Mouse (Mus musculus): ENCODE results near the gene Siah3. TPM values are rescaled to one million over a fixed set of nuclear protein-coding genes. Genes with fewer than 3 reads are reported as not detected.

Siah3 gene
- polyA plus RNA-seq, 1 experiment from 2014 or later = 5.5 TPM

GRCm38 (mm10) chr14:75457221-75457600 is 1.4 kb downstream of the Siah3 start:
- H3K36me3 ChIP-seq (ENCODE audit: control insufficient read depth, insufficient read depth, low read length) = no peaks in the 10 kb centered on the region
- H3K9me3 ChIP-seq (ENCODE audit: control insufficient read depth, low read length) = no peaks in the 10 kb centered on the region
- H3K4me1 ChIP-seq (replicated peaks; ENCODE audit: control insufficient read depth, insufficient read depth, low read length) = peaks cover 16% of the 10 kb centered on the region; the same call in 1 of the 2 replicates
- peak overlapping the region; percentile 37 for H3K4me3 ChIP-seq (ENCODE audit: low read depth, low read length)
- peak overlapping the region; percentile 75 for H3K27ac ChIP-seq (ENCODE audit: low read depth, low read length)
- H3K4me2 ChIP-seq (ENCODE audit: low read depth, low read length, severe bottlenecking) = peak overlapping the region; percentile 74
- WGBS = 19% methylated on average over 8 of the region's 8 CpGs
- DNase-seq (ENCODE audit: low spot score) (no peak), ATAC-seq (replicated peaks; ENCODE audit: low FRiP score) (peak; percentile 49)
- peak overlapping the region; percentile 65 for H3K9ac ChIP-seq (ENCODE audit: low read length)
- H3K27me3 ChIP-seq (ENCODE audit: control insufficient read depth, insufficient read depth, low read length) = no peaks in the 10 kb centered on the region

GRCm38 (mm10) chr14:75459431-75459830 is 3.6 kb downstream of the Siah3 start:
- Histone ChIP-seq H3K4me1 (replicated peaks; ENCODE audit: control insufficient read depth, insufficient read depth, low read length) (peaks cover 16% of the 10 kb centered on the region; the same call in 1 of the 2 replicates), H3K9me3 (ENCODE audit: control insufficient read depth, low read length) (no peaks in the 10 kb centered on the region), H3K4me3 (ENCODE audit: low read depth, low read length) (no peak overlapping the region), H3K27me3 (ENCODE audit: control insufficient read depth, insufficient read depth, low read length) (no peaks in the 10 kb centered on the region), H3K9ac (ENCODE audit: low read length) (peak overlapping the region; percentile 43), H3K27ac (ENCODE audit: low read depth, low read length) (no peak overlapping the region), H3K36me3 (ENCODE audit: control insufficient read depth, insufficient read depth, low read length) (no peaks in the 10 kb centered on the region), H3K4me2 (ENCODE audit: low read depth, low read length, severe bottlenecking) (no peak overlapping the region)
- DNase-seq (ENCODE audit: low spot score) = peak; percentile 35
- no peak for ATAC-seq (replicated peaks; ENCODE audit: low FRiP score)
- 83% methylated on average over 10 of the region's 10 CpGs for WGBS

GRCm38 (mm10) chr14:75459991-75460390 is 4.2 kb downstream of the Siah3 start:
- WGBS = 40% methylated on average over 3 of the region's 3 CpGs
- Histone ChIP-seq H3K36me3 (ENCODE audit: control insufficient read depth, insufficient read depth, low read length) (no peaks in the 10 kb centered on the region), H3K4me2 (ENCODE audit: low read depth, low read length, severe bottlenecking) (no peak overlapping the region), H3K27me3 (ENCODE audit: control insufficient read depth, insufficient read depth, low read length) (no peaks in the 10 kb centered on the region), H3K9me3 (ENCODE audit: control insufficient read depth, low read length) (no peaks in the 10 kb centered on the region), H3K9ac (ENCODE audit: low read length) (peak overlapping the region; percentile 43; the same call in 1 of the 2 replicates), H3K27ac (ENCODE audit: low read depth, low read length) (no peak overlapping the region), H3K4me1 (replicated peaks; ENCODE audit: control insufficient read depth, insufficient read depth, low read length) (peaks cover 13% of the 10 kb centered on the region; the same call in 1 of the 2 replicates), H3K4me3 (ENCODE audit: low read depth, low read length) (no peak overlapping the region)
- ATAC-seq (replicated peaks; ENCODE audit: low FRiP score) (no peak), DNase-seq (ENCODE audit: low spot score) (peak; percentile 48)

GRCm38 (mm10) chr14:75460436-75460835 is 4.7 kb downstream of the Siah3 start:
- DNase-seq (ENCODE audit: low spot score) (no peak), ATAC-seq (replicated peaks; ENCODE audit: low FRiP score) (no peak)
- Histone ChIP-seq H3K9me3 (ENCODE audit: control insufficient read depth, low read length) (no peaks in the 10 kb centered on the region), H3K4me1 (replicated peaks; ENCODE audit: control insufficient read depth, insufficient read depth, low read length) (peaks cover 12% of the 10 kb centered on the region; the same call in 1 of the 2 replicates), H3K27ac (ENCODE audit: low read depth, low read length) (no peak overlapping the region), H3K4me2 (ENCODE audit: low read depth, low read length, severe bottlenecking) (no peak overlapping the region), H3K27me3 (ENCODE audit: control insufficient read depth, insufficient read depth, low read length) (no peaks in the 10 kb centered on the region), H3K9ac (ENCODE audit: low read length) (no peak overlapping the region), H3K36me3 (ENCODE audit: control insufficient read depth, insufficient read depth, low read length) (no peaks in the 10 kb centered on the region), H3K4me3 (ENCODE audit: low read depth, low read length) (no peak overlapping the region)
- WGBS = 36% methylated on average over 3 of the region's 3 CpGs

GRCm38 (mm10) chr14:75461770-75462169 is 6.0 kb downstream of the Siah3 start:
- Histone ChIP-seq H3K9me3 (ENCODE audit: control insufficient read depth, low read length) (no peaks in the 10 kb centered on the region), H3K27ac (ENCODE audit: low read depth, low read length) (no peak overlapping the region), H3K27me3 (ENCODE audit: control insufficient read depth, insufficient read depth, low read length) (no peaks in the 10 kb centered on the region), H3K4me3 (ENCODE audit: low read depth, low read length) (no peak overlapping the region), H3K4me2 (ENCODE audit: low read depth, low read length, severe bottlenecking) (no peak overlapping the region), H3K4me1 (replicated peaks; ENCODE audit: control insufficient read depth, insufficient read depth, low read length) (peaks cover 9% of the 10 kb centered on the region; the same call in 1 of the 2 replicates), H3K9ac (ENCODE audit: low read length) (no peak overlapping the region), H3K36me3 (ENCODE audit: control insufficient read depth, insufficient read depth, low read length) (no peaks in the 10 kb centered on the region)
- WGBS = 89% methylated on average over 4 of the region's 4 CpGs
- no peak for DNase-seq (ENCODE audit: low spot score)
- ATAC-seq (replicated peaks; ENCODE audit: low FRiP score) = no peak

GRCm38 (mm10) chr14:75463171-75463570 is 7.4 kb downstream of the Siah3 start:
- Histone ChIP-seq H3K4me1 (replicated peaks; ENCODE audit: control insufficient read depth, insufficient read depth, low read length) (peaks cover 3% of the 10 kb centered on the region; the same call in 1 of the 2 replicates), H3K9me3 (ENCODE audit: control insufficient read depth, low read length) (no peaks in the 10 kb centered on the region), H3K36me3 (ENCODE audit: control insufficient read depth, insufficient read depth, low read length) (no peaks in the 10 kb centered on the region), H3K27ac (ENCODE audit: low read depth, low read length) (no peak overlapping the region), H3K4me3 (ENCODE audit: low read depth, low read length) (no peak overlapping the region), H3K27me3 (ENCODE audit: control insufficient read depth, insufficient read depth, low read length) (no peaks in the 10 kb centered on the region), H3K9ac (ENCODE audit: low read length) (no peak overlapping the region), H3K4me2 (ENCODE audit: low read depth, low read length, severe bottlenecking) (no peak overlapping the region)
- ATAC-seq (replicated peaks; ENCODE audit: low FRiP score) (no peak), DNase-seq (ENCODE audit: low spot score) (peak; percentile 20)
- WGBS = 88% methylated on average over 4 of the region's 4 CpGs

- 89% methylated on average over 4 of the region's 4 CpGs for WGBS
Measured at GRCm38 (mm10) chr14:75468941-75469340, 13.2 kb downstream of the Siah3 start.

GRCm38 (mm10) chr14:75473061-75473930 is 17.5 kb downstream of the Siah3 start:
- DNase-seq (ENCODE audit: low spot score) = peak; percentile 80
- peak; percentile 93 for ATAC-seq (replicated peaks; ENCODE audit: low FRiP score)
- H3K9me3 ChIP-seq (ENCODE audit: control insufficient read depth, low read length) = peaks cover 2% of the 10 kb centered on the region; the same call in 1 of the 2 replicates
- H3K4me1 ChIP-seq (replicated peaks; ENCODE audit: control insufficient read depth, insufficient read depth, low read length) = peaks cover 6% of the 10 kb centered on the region
- no peak overlapping the region for H3K4me2 ChIP-seq (ENCODE audit: low read depth, low read length, severe bottlenecking)
- no peak overlapping the region for H3K4me3 ChIP-seq (ENCODE audit: low read depth, low read length)
- H3K27ac ChIP-seq (ENCODE audit: low read depth, low read length) = peak overlapping the region; percentile 79
- no peak overlapping the region for H3K9ac ChIP-seq (ENCODE audit: low read length)
- WGBS = 34% methylated on average over 9 of the region's 9 CpGs
- H3K36me3 ChIP-seq (ENCODE audit: control insufficient read depth, insufficient read depth, low read length) = no peaks in the 10 kb centered on the region
- no peaks in the 10 kb centered on the region for H3K27me3 ChIP-seq (ENCODE audit: control insufficient read depth, insufficient read depth, low read length)

More at GRCm38 (mm10) chr14:75468941-75469340, 13.2 kb downstream of the Siah3 start:
- H3K4me2 ChIP-seq (ENCODE audit: low read depth, low read length, severe bottlenecking) = no peak overlapping the region
- H3K27me3 ChIP-seq (ENCODE audit: control insufficient read depth, insufficient read depth, low read length) = no peaks in the 10 kb centered on the region
- no peak overlapping the region for H3K27ac ChIP-seq (ENCODE audit: low read depth, low read length)
- H3K36me3 ChIP-seq (ENCODE audit: control insufficient read depth, insufficient read depth, low read length) = no peaks in the 10 kb centered on the region
- DNase-seq (ENCODE audit: low spot score) (no peak), ATAC-seq (replicated peaks; ENCODE audit: low FRiP score) (no peak)
- no peak overlapping the region for H3K9ac ChIP-seq (ENCODE audit: low read length)
- H3K9me3 ChIP-seq (ENCODE audit: control insufficient read depth, low read length) = peaks cover 2% of the 10 kb centered on the region; the same call in 1 of the 2 replicates
- no peak overlapping the region for H3K4me3 ChIP-seq (ENCODE audit: low read depth, low read length)
- H3K4me1 ChIP-seq (replicated peaks; ENCODE audit: control insufficient read depth, insufficient read depth, low read length) = peaks cover 5% of the 10 kb centered on the region
